Mouse (Mus musculus) mature B cell (primary cell): Measurements from ENCODE around the gene Snurf.

Experiments used
- in situ Hi-C: fragments of 300-500 bp; cut with MboI; formaldehyde crosslinking; loops from 2 replicates; pipeline ENCODE4 v1.14.3; 2019

The Snurf gene

GRCm38 (mm10) chr7:60004606-60005330 is at the start of gene Snurf, which contains the start of gene Gm38393:
Snurf (minus strand) TSS chr7:60005049.
Gm38393 (minus strand) TSS chr7:60005064.
- in situ Hi-C loops: no loop called here

DNA sequence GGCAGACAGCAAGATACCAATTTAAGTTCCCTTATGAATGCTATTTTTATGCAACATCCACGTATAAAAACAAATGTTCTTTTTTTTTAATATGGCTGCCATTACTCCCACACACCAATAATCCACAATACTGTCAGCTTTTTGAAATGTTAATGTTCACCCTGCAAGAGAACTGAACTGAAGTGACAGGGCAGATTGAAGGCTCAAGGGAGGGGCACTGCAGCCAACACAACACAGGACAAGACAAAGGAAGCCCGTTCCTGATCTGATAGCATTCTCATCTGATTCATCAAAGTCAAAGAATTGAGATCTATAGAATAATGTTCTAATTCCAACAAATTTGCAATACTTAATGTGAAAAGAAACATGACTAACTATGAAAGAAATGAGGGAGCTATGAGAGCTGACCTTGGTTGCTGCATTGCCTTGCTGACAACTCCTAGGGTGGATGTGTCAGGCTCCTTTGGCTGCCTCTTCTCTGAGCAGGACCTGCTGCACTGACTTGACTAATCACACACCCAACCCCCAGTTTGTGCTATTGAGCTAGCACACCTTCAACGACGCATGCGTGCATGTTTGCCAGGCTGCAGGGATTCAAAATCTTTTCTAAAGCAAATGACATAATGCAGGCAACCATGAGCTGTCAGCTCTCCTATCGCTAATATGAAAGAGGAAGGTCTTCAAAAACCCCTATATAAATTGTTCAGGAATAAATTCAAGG is 42.8 kb upstream of the Snurf start:
- in situ Hi-C loops: no loop called here

DNA sequence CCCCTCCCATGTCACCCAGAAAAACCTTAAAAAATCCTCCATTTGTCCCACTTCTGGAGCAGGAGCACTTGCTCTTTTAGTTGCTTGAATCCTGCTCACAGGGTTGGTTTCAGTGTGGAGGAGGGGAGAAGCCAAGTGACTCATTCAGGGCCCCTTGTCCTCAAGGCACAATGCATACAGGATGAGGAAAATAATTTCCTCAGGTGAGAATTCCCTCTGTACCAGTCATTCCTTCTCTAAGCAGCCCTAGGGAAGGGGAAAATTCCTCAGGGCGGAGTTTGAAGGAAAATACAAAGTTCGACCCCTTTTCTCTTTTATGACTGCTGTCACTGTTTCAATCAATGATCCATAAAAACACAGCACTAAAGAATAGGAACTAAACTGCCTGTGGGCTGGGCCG is 8.3 kb upstream of the Snurf start:
- in situ Hi-C loops: no loop called here

- in situ Hi-C loops: no loop called here
Measured at GRCm38 (mm10) chr7:60007727-60008360, 3.0 kb upstream of the Snurf start.

DNA sequence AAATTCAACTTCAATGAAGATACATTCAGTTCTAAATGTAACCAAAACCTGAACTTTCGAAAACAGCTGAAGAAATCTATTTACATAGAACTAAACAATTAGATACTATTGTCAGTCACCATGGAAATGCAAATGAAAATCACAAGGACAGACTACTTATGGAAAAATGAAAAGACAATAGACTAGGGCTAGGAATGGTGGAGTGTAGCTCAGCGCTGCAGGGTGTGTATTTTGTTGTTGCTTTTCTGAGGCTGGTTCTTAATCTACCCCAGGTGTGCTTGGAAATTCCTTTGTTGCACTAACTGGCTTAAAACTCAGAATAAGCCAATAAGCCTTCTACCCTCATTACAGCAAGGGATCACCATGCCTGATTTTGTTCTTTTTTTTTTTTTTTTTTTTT is 1.4 kb upstream of the Snurf start:
- in situ Hi-C loops: no loop called here

DNA sequence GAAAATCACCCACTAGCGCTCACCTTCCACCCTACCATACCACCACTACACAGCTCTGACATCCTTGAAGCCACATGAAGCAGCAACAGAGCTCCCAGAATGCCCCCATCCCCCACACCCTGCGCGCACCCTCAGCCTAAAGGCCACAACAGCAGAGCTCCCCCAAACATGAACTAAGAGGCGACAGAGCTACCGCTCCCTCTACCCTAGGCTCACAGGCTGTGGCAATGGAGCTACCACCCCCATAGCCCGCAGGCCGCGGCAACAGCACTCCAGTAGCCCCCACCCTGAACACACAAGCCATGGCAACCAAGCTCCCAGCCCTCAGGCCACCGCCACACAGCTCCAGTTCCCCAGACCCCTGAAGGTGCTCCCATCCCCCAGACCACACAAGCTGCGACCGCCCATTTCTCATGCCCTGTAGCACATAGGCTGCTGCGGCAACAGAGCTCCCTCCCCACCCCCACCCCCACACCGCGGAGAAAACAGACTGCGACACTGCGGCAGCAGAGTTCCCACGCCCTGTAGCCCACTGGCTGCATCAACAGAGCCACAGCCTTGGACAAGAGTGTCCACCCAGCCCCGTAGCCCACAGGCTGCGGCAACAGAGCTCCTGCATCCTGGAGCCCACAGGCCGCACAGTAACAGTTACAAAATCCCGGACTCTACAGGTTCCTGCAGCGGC is 786 bp downstream of the Snurf start:
- in situ Hi-C loops: no loop called here

DNA sequence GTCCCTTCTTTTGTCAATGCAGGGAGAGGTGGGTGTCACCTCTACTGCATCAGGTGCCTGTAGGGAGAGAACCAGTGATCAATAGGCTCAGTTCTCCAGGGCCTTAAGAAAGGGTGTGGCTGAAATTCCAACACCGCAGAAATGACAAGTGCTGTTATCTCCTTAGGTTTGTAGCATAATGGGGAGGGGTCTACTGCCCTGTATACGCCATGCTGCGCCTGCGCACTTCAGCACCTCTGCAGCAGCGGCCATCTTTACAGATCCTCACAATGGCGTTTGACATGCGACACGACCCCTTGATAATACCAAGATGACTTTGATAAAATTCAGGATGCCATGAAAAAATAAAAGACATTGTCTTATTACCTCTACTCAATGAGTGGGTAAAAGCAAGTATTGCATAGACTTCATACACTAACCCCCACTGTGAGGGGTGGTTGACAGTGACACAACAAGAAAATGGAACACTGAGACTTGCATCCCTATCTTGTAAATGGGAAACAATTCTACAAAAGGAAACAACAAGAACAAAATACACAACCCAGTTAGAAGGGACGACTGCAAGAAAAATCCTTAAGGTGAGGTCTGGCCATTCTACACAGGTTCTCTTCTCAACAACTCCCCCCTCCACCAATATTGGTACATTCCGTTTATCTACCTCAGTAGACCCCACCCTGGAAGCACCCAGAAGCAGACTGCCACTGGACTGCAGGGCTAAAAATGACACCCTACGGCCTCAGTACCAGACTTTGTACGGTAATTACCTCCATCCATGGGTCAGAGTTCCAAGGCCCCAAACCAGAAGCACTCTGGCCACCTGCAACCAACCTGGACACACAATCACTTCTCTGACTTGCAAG is 1.6 kb downstream of the Snurf start:
- in situ Hi-C loops: no loop called here

DNA sequence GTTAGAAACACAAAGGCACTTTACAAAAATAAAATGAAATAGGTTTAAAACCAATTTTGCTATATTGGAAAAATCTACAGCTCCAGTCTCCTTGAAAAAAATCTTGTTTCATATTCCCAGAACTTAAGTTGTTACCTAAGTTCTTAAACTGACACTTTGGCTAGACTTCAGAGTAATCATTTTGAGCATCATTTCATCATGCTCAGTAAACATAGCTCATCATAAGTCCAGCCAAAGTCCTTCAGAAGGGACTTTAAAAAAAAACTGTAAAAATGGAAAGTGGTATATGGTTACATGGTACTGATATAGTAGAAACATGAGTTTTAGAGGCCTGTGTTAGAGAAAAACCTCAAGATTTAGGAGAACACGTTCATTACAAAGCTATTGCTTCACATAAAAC is 26.2 kb downstream of the Snurf start:
- in situ Hi-C loops: no loop called here
